Mouse (Mus musculus): ENCODE measurements at regions not wholly inside any gene's neighbourhood (a gene's known extent, or its start where the extent isn't known, plus 50 kb on each side); places are given as distances from the start of the nearest gene placed in this dataset.

GRCm38 (mm10) chr13:72120467-72120866, 156.9 kb upstream of the Irx1 start:
- no peak for TF ChIP-seq EP300 (optimal IDR thresholded peaks at IDR 0.05)
- no peak for TF ChIP-seq CTCF (IDR thresholded peaks at IDR 0.05; ENCODE audit: low read depth)

All from stomach, postnatal 0 days (tissue).